Mouse (Mus musculus): ENCODE measurements around the gene Cwc15. TPM values are rescaled to one million over a fixed set of nuclear protein-coding genes. Genes with fewer than 3 reads are reported as not detected.

Gene Cwc15
- polyA plus RNA-seq, 1 experiment from 2014 or later: 155 TPM

DNA sequence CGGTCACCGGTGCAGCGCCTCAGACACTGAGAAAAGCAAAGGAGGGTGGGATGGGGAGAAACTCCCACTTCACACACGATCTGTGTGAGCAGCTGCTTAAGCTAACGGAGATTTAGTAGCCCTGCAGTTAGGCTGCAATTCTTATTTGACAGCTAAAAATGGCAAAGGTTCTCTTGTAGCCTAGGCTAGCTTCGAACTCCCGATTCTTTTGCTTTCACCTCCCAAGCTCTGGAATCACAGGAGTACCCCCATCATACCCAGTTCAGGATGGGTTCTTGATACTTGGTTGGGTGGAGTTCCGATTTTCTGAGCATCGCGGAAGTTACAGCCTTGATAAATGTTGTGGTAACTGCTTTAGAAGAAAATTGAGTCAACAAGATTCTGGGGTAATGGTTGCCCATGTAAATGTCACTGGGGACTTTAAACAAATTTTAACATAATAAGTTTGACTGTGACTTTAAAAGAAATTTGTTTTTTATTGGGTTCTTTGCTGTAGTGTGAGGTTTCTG, 553 bp downstream of the Cwc15 start:
- no peak for DNase-seq (ENCODE audit: low spot score)
- 3% methylated on average over 10 of the region's 10 CpGs for WGBS

DNA sequence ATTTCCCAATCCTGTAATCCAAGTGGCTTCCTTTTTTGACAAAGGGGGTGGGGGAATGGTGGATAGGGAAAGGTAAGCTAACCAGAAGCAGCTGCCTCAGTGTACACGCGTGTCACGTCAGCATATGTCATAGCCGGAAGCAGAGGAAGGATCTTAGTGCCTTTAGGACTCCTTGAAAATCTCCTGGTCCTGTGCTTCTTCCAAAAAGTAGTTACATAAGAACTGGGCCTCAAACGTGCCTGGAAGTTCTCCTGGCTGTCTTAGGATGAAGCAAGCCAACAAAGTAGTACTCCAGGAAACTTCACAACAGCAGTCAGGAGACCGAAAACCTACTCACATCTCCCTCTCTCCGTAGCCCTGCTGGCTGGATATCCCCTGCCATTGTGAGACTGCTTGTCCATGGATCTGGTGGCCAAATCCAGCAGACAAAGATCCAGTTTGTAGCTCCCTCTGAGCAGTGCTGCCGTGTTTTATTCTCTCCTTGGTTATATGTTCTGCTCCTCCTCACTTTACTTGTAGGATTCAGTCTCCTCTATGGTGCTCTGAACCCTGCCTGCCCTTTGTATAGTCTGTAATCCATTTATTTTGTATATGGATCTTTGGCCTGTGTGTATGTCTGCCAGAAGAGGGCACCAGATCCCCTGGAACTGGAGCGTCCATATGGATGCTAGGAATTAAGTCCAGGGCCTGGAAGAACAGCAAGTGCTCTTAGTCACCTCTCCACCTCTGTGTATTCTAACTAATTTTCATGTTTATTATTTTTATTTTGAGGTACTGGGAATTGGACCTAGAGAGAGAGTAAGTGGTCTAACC, 12.4 kb downstream of the Cwc15 start:
- 79% methylated on average over 9 of the region's 9 CpGs for WGBS
- ATAC-seq (replicated peaks; ENCODE audit: low FRiP score, low read depth): 0 out of 2 replicates have a peak, but pooled peaks have one; percentile 52
- peak; percentile 76 for DNase-seq (ENCODE audit: low spot score)
- no peak overlapping the region for H3K4me3 ChIP-seq (replicated peaks; ENCODE audit: low read depth, low read length)
- no peak overlapping the region for H3K9ac ChIP-seq (ENCODE audit: low read depth, low read length)
- no peaks in the 10 kb centered on the region for H3K4me1 ChIP-seq (replicated peaks; ENCODE audit: insufficient read depth, low read length)
- H3K27me3 ChIP-seq (ENCODE audit: insufficient read depth, low read length): no peaks in the 10 kb centered on the region
- no peak overlapping the region for H3K27ac ChIP-seq
- peaks cover 26% of the 10 kb centered on the region for H3K36me3 ChIP-seq (ENCODE audit: insufficient read depth, low read length)
- no peak overlapping the region for H3K4me2 ChIP-seq (ENCODE audit: low read length)
- peak; percentile 87 for TF ChIP-seq CTCF (IDR thresholded peaks at IDR 0.05; ENCODE audit: low read depth)
- no peaks in the 10 kb centered on the region for H3K9me3 ChIP-seq (replicated peaks; ENCODE audit: low read length)

More for the DNA sequence above, 553 bp downstream of the Cwc15 start:
- peaks cover 29% of the 10 kb centered on the region for H3K36me3 ChIP-seq (ENCODE audit: insufficient read depth, low read length)
- no peak for ATAC-seq (replicated peaks; ENCODE audit: low FRiP score, low read depth)
- no peak for TF ChIP-seq CTCF (IDR thresholded peaks at IDR 0.05; ENCODE audit: low read depth)
- H3K4me1 ChIP-seq (replicated peaks; ENCODE audit: insufficient read depth, low read length): 0 out of 2 replicates have a peak, but pooled peaks cover 3% of the 10 kb centered on the region
- no peaks in the 10 kb centered on the region for H3K27me3 ChIP-seq (ENCODE audit: insufficient read depth, low read length)
- H3K4me2 ChIP-seq (ENCODE audit: low read length): peak overlapping the region; percentile 57
- H3K27ac ChIP-seq: peak overlapping the region; percentile 81
- peak overlapping the region; percentile 86 for H3K9ac ChIP-seq (ENCODE audit: low read depth, low read length)
- H3K9me3 ChIP-seq (replicated peaks; ENCODE audit: low read length): no peaks in the 10 kb centered on the region
- H3K4me3 ChIP-seq (replicated peaks; ENCODE audit: low read depth, low read length): peak overlapping the region; percentile 74

DNA sequence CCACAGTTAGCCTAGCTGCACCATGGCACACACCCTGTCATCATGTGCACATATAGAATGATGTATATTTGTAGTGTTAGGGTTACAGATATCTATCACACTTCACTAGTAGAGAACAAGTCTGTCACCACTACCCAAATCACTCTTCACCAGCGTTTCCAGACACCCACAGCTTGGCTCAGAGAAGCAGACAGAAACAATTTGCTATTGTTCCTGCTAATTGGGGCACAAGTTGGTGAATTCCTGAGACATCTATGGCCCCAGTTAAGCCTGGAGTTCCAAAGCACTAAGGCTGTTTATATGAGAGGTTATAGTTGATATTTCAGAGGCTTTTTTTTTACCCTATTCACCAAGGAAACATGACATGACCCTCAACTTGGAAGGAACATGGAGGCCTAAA, 16.9 kb downstream of the Cwc15 start:
- no peak overlapping the region for H3K27ac ChIP-seq
- H3K36me3 ChIP-seq (ENCODE audit: insufficient read depth, low read length): no peaks in the 10 kb centered on the region
- no peak overlapping the region for H3K4me3 ChIP-seq (replicated peaks; ENCODE audit: low read depth, low read length)
- no peak for TF ChIP-seq CTCF (IDR thresholded peaks at IDR 0.05; ENCODE audit: low read depth)
- 63% methylated on average over 1 of the region's 1 CpGs for WGBS
- H3K9ac ChIP-seq (ENCODE audit: low read depth, low read length): no peak overlapping the region
- H3K27me3 ChIP-seq (ENCODE audit: insufficient read depth, low read length): no peaks in the 10 kb centered on the region
- no peaks in the 10 kb centered on the region for H3K9me3 ChIP-seq (replicated peaks; ENCODE audit: low read length)
- DNase-seq (ENCODE audit: low spot score) (no peak), ATAC-seq (replicated peaks; ENCODE audit: low FRiP score, low read depth) (no peak)
- H3K4me2 ChIP-seq (ENCODE audit: low read length): no peak overlapping the region
- no peaks in the 10 kb centered on the region for H3K4me1 ChIP-seq (replicated peaks; ENCODE audit: insufficient read depth, low read length)

- no peaks in the 10 kb centered on the region for H3K9me3 ChIP-seq (replicated peaks; ENCODE audit: low read length)
- no peak overlapping the region for H3K9ac ChIP-seq (ENCODE audit: low read depth, low read length)
- H3K36me3 ChIP-seq (ENCODE audit: insufficient read depth, low read length): no peaks in the 10 kb centered on the region
- no peaks in the 10 kb centered on the region for H3K4me1 ChIP-seq (replicated peaks; ENCODE audit: insufficient read depth, low read length)
- H3K4me2 ChIP-seq (ENCODE audit: low read length): no peak overlapping the region
- no peaks in the 10 kb centered on the region for H3K27me3 ChIP-seq (ENCODE audit: insufficient read depth, low read length)
- no peak for TF ChIP-seq CTCF (IDR thresholded peaks at IDR 0.05; ENCODE audit: low read depth)
- H3K4me3 ChIP-seq (replicated peaks; ENCODE audit: low read depth, low read length): no peak overlapping the region
- no peak for ATAC-seq (replicated peaks; ENCODE audit: low FRiP score, low read depth)
- no peak for DNase-seq (ENCODE audit: low spot score)
- H3K27ac ChIP-seq: no peak overlapping the region
- 66% methylated on average over 3 of the region's 3 CpGs for WGBS
Observed at GRCm38 (mm10) chr9:14518105-14518504, 17.7 kb downstream of the Cwc15 start.

DNA sequence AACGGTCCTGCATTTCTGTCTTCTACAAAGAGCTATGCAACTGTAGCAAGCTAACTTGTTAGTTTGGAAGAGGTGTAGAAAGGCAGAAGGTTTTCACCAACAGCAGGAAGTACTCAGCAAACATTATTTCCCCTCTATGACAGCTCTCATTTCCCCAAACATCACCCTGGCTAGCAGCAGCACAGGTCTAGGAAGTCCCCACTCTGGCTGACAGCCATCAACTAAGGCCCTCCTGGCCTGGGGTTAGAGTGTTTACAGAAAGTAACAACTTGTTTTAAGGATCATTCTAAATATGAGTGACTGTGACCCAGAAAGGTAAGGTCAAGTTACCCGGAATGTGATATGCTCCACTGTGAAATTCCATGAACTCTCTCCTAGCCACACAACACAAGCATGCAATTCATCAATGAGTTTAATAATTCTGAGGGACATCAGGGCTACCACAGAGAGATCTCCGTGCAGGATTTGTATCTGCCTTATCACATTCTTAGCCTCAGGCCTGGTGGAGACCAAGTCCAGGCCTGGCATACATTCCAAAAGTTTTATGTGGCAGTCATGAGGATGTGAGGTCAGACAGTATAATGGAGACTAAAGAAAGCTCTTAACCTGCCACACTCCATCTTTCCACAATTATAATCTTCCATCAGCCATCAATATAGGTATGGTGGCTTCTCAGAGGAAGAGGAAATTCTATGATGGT, 20.7 kb downstream of the Cwc15 start:
- Histone ChIP-seq H3K27me3 (ENCODE audit: insufficient read depth, low read length) (no peaks in the 10 kb centered on the region), H3K4me1 (replicated peaks; ENCODE audit: insufficient read depth, low read length) (no peaks in the 10 kb centered on the region), H3K4me2 (ENCODE audit: low read length) (no peak overlapping the region), H3K4me3 (replicated peaks; ENCODE audit: low read depth, low read length) (no peak overlapping the region), H3K27ac (no peak overlapping the region), H3K9ac (ENCODE audit: low read depth, low read length) (no peak overlapping the region), H3K9me3 (replicated peaks; ENCODE audit: low read length) (no peaks in the 10 kb centered on the region), H3K36me3 (ENCODE audit: insufficient read depth, low read length) (no peaks in the 10 kb centered on the region)
- 20% methylated on average over 3 of the region's 3 CpGs for WGBS
- no peak for TF ChIP-seq CTCF (IDR thresholded peaks at IDR 0.05; ENCODE audit: low read depth)
- ATAC-seq (replicated peaks; ENCODE audit: low FRiP score, low read depth) (no peak), DNase-seq (ENCODE audit: low spot score) (peak; percentile 22)

DNA sequence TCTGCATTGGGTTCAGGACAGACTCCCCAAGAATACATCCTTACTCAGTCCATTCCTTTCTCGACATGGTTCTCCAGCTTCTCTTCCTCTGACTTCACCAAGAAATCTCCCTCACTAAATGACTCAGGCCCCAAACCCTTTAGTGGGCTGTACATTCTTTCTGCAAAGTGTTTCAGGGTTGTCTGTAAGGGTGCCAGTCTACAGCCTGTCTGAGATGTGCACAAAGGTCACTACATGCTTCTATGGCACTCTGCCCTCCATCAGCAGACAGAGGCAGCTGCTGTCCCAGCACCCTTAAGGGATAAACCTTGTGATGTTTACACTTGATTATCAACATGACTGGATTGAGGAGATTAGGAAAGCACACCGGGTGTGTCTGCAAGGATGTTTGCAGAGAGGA, 21.3 kb downstream of the Cwc15 start:
- Histone ChIP-seq H3K9ac (ENCODE audit: low read depth, low read length) (no peak overlapping the region), H3K36me3 (ENCODE audit: insufficient read depth, low read length) (no peaks in the 10 kb centered on the region), H3K9me3 (replicated peaks; ENCODE audit: low read length) (no peaks in the 10 kb centered on the region), H3K4me2 (ENCODE audit: low read length) (no peak overlapping the region), H3K4me3 (replicated peaks; ENCODE audit: low read depth, low read length) (no peak overlapping the region), H3K4me1 (replicated peaks; ENCODE audit: insufficient read depth, low read length) (no peaks in the 10 kb centered on the region), H3K27me3 (ENCODE audit: insufficient read depth, low read length) (no peaks in the 10 kb centered on the region), H3K27ac (no peak overlapping the region)
- ATAC-seq (replicated peaks; ENCODE audit: low FRiP score, low read depth): no peak
- WGBS: 56% methylated on average over 2 of the region's 2 CpGs
- no peak for TF ChIP-seq CTCF (IDR thresholded peaks at IDR 0.05; ENCODE audit: low read depth)
- DNase-seq (ENCODE audit: low spot score): no peak

Measured in kidney, postnatal 0 days (tissue).